Mouse (Mus musculus) CH12.LX (cell line): ENCODE results near the gene Pbrm1.

ENCODE experiments used
- BHLHE40 ChIP-seq: IDR thresholded peaks from 2 replicates; pipeline ENCODE4 v1.6.1; 2011; ENCODE audit warnings: mild to moderate bottlenecking, low read depth, low read length, improper control_type of control experiment
- CTCF ChIP-seq, 2 experiments: IDR thresholded peaks in 1 of 2; conservative IDR thresholded peaks in 1 of 2; 2 replicates each; pipeline ENCODE4 v1.5.1; 2011 to 2012; ENCODE audit warnings: low read depth in 2 of 2, low read length in 2 of 2, improper control_type of control experiment in 1 of 2, inconsistent platforms in 1 of 2, mild to moderate bottlenecking in 1 of 2, moderate library complexity in 1 of 2
- GABPA ChIP-seq: IDR thresholded peaks from 2 replicates; pipeline ENCODE4 v1.6.1; 2012; ENCODE audit warnings: low read depth, low read length, improper control_type of control experiment, inconsistent platforms; ENCODE audit not compliant: insufficient replicate concordance
- JUND ChIP-seq: conservative IDR thresholded peaks from 2 replicates; pipeline ENCODE4 v1.6.1; 2011; ENCODE audit warnings: low read depth, low read length, improper control_type of control experiment
- MXI1 ChIP-seq: IDR thresholded peaks from 2 replicates; pipeline ENCODE4 v1.6.1; 2011; ENCODE audit warnings: mild to moderate bottlenecking, low read depth, low read length, improper control_type of control experiment
- NRF1 ChIP-seq: IDR thresholded peaks from 2 replicates; pipeline ENCODE4 v1.6.1; 2014; ENCODE audit warnings: low read depth, mild to moderate bottlenecking, inconsistent platforms, low read length, improper control_type of control experiment, moderate library complexity
- POLR2A ChIP-seq: IDR thresholded peaks from 2 replicates; pipeline ENCODE4 v1.6.1; 2011; ENCODE audit warnings: low read depth, mild to moderate bottlenecking, improper control_type of control experiment, low read length
- POLR2AphosphoS2 ChIP-seq: IDR thresholded peaks from 2 replicates; pipeline ENCODE4 v1.6.1; 2011; ENCODE audit warnings: low read depth, low read length, improper control_type of control experiment
- RAD21 ChIP-seq: IDR thresholded peaks from 2 replicates; pipeline ENCODE4 v1.6.1; 2011; ENCODE audit warnings: low read depth, mild to moderate bottlenecking, low read length, improper control_type of control experiment, moderate library complexity
- SIN3A ChIP-seq: IDR thresholded peaks from 2 replicates; pipeline ENCODE4 v1.6.1; 2012; ENCODE audit warnings: low read length, improper control_type of control experiment, inconsistent platforms
- TBP ChIP-seq: conservative IDR thresholded peaks from 2 replicates; pipeline ENCODE4 v1.6.1; 2011; ENCODE audit warnings: low read depth, low read length, improper control_type of control experiment
- UBTF ChIP-seq: IDR thresholded peaks from 2 replicates; pipeline ENCODE4 v1.6.1; 2012; ENCODE audit warnings: low read depth, mild to moderate bottlenecking, inconsistent platforms, low read length, improper control_type of control experiment, moderate library complexity
- ZKSCAN1 ChIP-seq: IDR thresholded peaks from 2 replicates; pipeline ENCODE4 v1.6.1; 2012; ENCODE audit warnings: low read depth, inconsistent platforms, low read length, improper control_type of control experiment, borderline replicate concordance
- ZNF384 ChIP-seq: IDR thresholded peaks from 2 replicates; pipeline ENCODE4 v1.6.1; 2012; ENCODE audit warnings: low read depth, low read length, improper control_type of control experiment, inconsistent platforms

- TF ChIP-seq CTCF (conservative IDR thresholded peaks at IDR 0.05 in 1 of 2, IDR thresholded peaks at IDR 0.05 in 1 of 2; ENCODE audit: low read depth in 2 of 2, low read length in 2 of 2) = no peak
- TF ChIP-seq ZNF384 = no peak
- no peak for TF ChIP-seq MXI1
- no peak for TF ChIP-seq POLR2A
- no peak for TF ChIP-seq UBTF
- TF ChIP-seq GABPA = no peak
- no peak for TF ChIP-seq SIN3A
- no peak for TF ChIP-seq TBP
- no peak for TF ChIP-seq NRF1
- no peak for TF ChIP-seq ZKSCAN1
- TF ChIP-seq RAD21 = no peak
- no peak for TF ChIP-seq BHLHE40
- TF ChIP-seq POLR2AphosphoS2 = no peak
- no peak for TF ChIP-seq JUND
These were observed 146.5 kb downstream of the Pbrm1 start for GRCm38 (mm10) chr14:31165458-31165857.
